16 mouse cellular contexts compared by ENCODE assay signal in the genomic region with DNA sequence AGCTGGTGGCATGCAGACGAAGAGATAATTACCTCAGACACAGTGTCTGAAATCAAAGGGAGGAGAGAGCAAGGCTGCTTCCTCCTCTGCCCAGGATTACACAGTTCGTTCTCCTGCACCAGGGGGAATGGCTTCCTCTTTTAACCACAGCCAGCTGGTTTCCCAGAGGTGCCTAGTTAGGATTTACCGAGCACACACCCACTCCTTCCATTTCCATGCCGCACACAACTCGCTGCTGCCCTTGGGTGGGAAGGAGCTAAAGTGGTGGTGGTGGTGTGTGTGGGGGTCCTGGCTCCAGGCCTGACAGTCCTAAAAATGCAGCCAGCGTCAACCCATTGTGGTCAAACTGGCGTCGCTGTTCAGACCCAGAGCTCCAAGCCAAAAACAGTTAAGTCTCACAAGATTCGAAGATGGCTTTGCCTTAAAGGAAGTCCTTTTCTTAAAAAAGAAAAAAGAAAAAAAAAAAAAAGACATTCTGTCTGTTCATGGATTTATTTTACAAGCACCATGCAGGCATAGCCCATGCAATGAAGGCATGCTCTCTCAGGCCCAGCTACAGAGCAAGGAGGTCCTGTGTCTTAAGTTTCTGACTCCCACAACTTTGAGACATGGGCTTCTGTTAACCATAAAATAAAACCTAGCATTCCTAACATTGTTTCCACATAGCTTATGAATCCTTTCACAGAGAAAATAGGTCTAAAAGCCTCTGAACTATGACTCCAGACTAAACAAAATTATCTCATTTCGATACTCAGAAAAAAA.
DNase-seq lines count a peak whose midpoint lies in the region; ATAC-seq and TF ChIP-seq lines count a peak whose summit lies in the region.
"Had no signal": no experiment of that assay in that cellular context is flagged by ENCODE, and none has a peak within 500 bp of the region (broad histone marks: within the 10 kb centered on the region; RNA-seq: fewer than 3 reads in every experiment).

No protein-coding gene starts in this region.

- H3K4me1 ChIP-seq in hindbrain, postnatal 0 days (ENCODE audit: insufficient read depth, low read length), result no peaks in the 10 kb centered on the region
- no peaks in the 10 kb centered on the region for H3K4me1 ChIP-seq in hindbrain, embryonic 13.5 days (replicated peaks)
- H3K4me1 ChIP-seq in neural tube, embryonic 15.5 days, result no peaks in the 10 kb centered on the region
- H3K4me1 ChIP-seq: liver, embryonic 12.5 days had no signal

- H3K9me3 ChIP-seq in hindbrain, postnatal 0 days (ENCODE audit: low read length), result no peaks in the 10 kb centered on the region
- H3K9me3 ChIP-seq in hindbrain, embryonic 13.5 days, result no peaks in the 10 kb centered on the region
- H3K9me3 ChIP-seq in neural tube, embryonic 15.5 days (replicated peaks), result no peaks in the 10 kb centered on the region
- H3K9me3 ChIP-seq: liver, embryonic 12.5 days had no signal

- no peaks in the 10 kb centered on the region for H3K27me3 ChIP-seq in hindbrain, postnatal 0 days (ENCODE audit: insufficient read depth, low read length)
- no peaks in the 10 kb centered on the region for H3K27me3 ChIP-seq in hindbrain, embryonic 13.5 days
- H3K27me3 ChIP-seq in neural tube, embryonic 15.5 days (replicated peaks), result no peaks in the 10 kb centered on the region
- H3K27me3 ChIP-seq: liver, embryonic 12.5 days had no signal

- ATAC-seq in hindbrain, postnatal 0 days, result no peak
- no peak for ATAC-seq in hindbrain, embryonic 13.5 days (ENCODE audit: low FRiP score)
- no peak for ATAC-seq in neural tube, embryonic 15.5 days (ENCODE audit: low FRiP score)
- ATAC-seq: liver, embryonic 12.5 days had no signal

- no peak overlapping the region for H3K4me3 ChIP-seq in hindbrain, postnatal 0 days (ENCODE audit: low read length)
- no peak overlapping the region for H3K4me3 ChIP-seq in hindbrain, embryonic 13.5 days
- H3K4me3 ChIP-seq in neural tube, embryonic 15.5 days (replicated peaks), result no peak overlapping the region
- H3K4me3 ChIP-seq: liver, embryonic 12.5 days; myocyte had no signal

- no peaks in the 10 kb centered on the region for H3K36me3 ChIP-seq in hindbrain, postnatal 0 days (ENCODE audit: insufficient read depth, low read length)
- no peaks in the 10 kb centered on the region for H3K36me3 ChIP-seq in hindbrain, embryonic 13.5 days
- no peaks in the 10 kb centered on the region for H3K36me3 ChIP-seq in neural tube, embryonic 15.5 days

- TF ChIP-seq CTCF in hindbrain, postnatal 0 days (IDR thresholded peaks at IDR 0.05; ENCODE audit: low read depth), result no peak

- H3K9ac ChIP-seq in hindbrain, postnatal 0 days (replicated peaks; ENCODE audit: low read length), result no peak overlapping the region
- H3K9ac ChIP-seq in hindbrain, embryonic 13.5 days, result no peak overlapping the region
- H3K9ac ChIP-seq in neural tube, embryonic 15.5 days (replicated peaks), result no peak overlapping the region
- H3K9ac ChIP-seq: liver, embryonic 12.5 days had no signal

- H3K27ac ChIP-seq in hindbrain, postnatal 0 days, result no peak overlapping the region
- H3K27ac ChIP-seq in hindbrain, embryonic 13.5 days, result no peak overlapping the region
- H3K27ac ChIP-seq in neural tube, embryonic 15.5 days (replicated peaks), result no peak overlapping the region
- H3K27ac ChIP-seq: liver, embryonic 12.5 days had no signal

- 50% methylated on average over 10 of the region's 10 CpGs for WGBS in hindbrain, postnatal 0 days
- WGBS in hindbrain, embryonic 13.5 days, result 76% methylated on average over 10 of the region's 10 CpGs
- WGBS in neural tube, embryonic 15.5 days, result 74% methylated on average over 10 of the region's 10 CpGs

- no peak for DNase-seq in hindbrain, postnatal 0 days (ENCODE audit: low spot score)
- DNase-seq in right cerebral cortex, adult 2 months (ENCODE audit: low spot score in 2 of 2), result peak; percentile 27 to 29
- DNase-seq in right cerebral cortex, postnatal 14 days, result no peak
- peak; percentile 31 to 54 for DNase-seq in frontal cortex, postnatal 36 days (ENCODE audit: low spot score in 2 of 2)
- no peak for DNase-seq in cerebellum, adult 9-10 months
- no peak for DNase-seq in heart, adult 9 months (ENCODE audit: low spot score in 2 of 2)
- DNase-seq: B cell, adult 2 months; cerebellum, adult 8-10 months; kidney, adult 8-10 months; thymus, adult 2 months had no signal

- 0 out of 2 replicates have a peak overlapping the region, but pooled peaks have one; percentile 7 for H3K4me2 ChIP-seq in hindbrain, postnatal 0 days (ENCODE audit: low read depth, low read length)
- no peak overlapping the region for H3K4me2 ChIP-seq in hindbrain, embryonic 13.5 days
- no peak overlapping the region for H3K4me2 ChIP-seq in neural tube, embryonic 15.5 days
- H3K4me2 ChIP-seq: heart, embryonic 11.5 days; liver, embryonic 12.5 days; midbrain, embryonic 11.5 days had no signal

Comparison
In these comparisons a context has a peak if more than half of its experiments do, and no peak if none do; other contexts are left out.
1. DNase-seq: peak in right cerebral cortex, adult 2 months (2 of 2) and frontal cortex, postnatal 36 days (2 of 2); none in hindbrain, postnatal 0 days (single experiment), right cerebral cortex, postnatal 14 days (single experiment), cerebellum, adult 9-10 months (single experiment) and heart, adult 9 months (0 of 2).